Mouse (Mus musculus) ES-Bruce4 (cell line): ENCODE measurements around the gene Atp6v0a4.

Source experiments
- CTCF ChIP-seq: IDR thresholded peaks from one replicate; pipeline ENCODE4 v1.8.1; 2011; ENCODE audit warnings: low read depth, low read length
- EP300 ChIP-seq: IDR thresholded peaks from 2 replicates; pipeline ENCODE4 v1.6.1; 2011; ENCODE audit warnings: low read depth, low read length; ENCODE audit not compliant: insufficient read depth
- POLR2A ChIP-seq: IDR thresholded peaks from one replicate; pipeline ENCODE4 v1.8.1; 2011; ENCODE audit warnings: low read length; ENCODE audit not compliant: insufficient read depth

- no peak for TF ChIP-seq CTCF
- no peak for TF ChIP-seq EP300
- no peak for TF ChIP-seq POLR2A
Observed at GRCm38 (mm10) chr6:38092539-38092938, 31.8 kb downstream of the Atp6v0a4 start.
